Mouse (Mus musculus): ENCODE data around the gene Clic5. TPM values are rescaled to one million over a fixed set of nuclear protein-coding genes. Genes with fewer than 3 reads are reported as not detected.

Gene Clic5
- polyA plus RNA-seq (2012; rRNA removed), result 21.1 and 25.2 TPM in 2 replicates

DNA sequence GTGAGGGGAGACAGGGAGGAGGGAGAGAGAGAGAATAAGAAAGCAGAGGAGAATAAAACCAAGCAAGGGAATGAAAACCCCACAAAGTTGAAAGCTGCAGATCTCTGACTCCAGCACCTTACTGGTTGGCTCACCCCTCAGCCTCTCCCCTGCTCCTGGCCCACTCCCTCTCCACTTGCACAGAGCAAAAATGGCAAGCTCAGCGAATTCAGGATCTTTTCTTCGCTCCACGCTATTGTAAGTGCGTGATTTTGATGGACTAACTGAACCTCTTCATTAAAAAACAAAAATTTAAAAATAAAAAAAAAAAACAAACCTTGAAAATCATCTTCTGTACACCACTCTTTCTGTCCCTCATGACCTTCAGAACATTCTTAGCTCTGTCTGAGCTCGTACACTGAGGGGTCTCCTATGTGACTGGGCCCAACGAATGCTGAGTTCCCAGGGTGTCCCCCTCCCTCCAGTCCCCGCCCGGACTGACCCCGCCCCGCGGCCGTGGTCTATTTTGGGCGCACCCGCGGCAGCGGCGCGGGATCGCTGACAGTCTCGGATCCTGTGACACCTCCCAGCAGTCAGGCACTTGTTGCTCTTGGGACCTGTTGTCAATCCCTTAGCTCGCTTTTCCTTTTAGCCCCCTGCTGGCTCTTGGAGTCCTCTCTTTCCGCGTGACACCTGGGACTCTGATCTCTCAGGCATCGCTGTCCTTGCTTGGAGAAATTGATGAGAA lies at the start of gene Clic5:
Clic5 (plus strand) TSS at position 543 of the 727 bp plus-strand sequence.
- no peaks in the 10 kb centered on the region for H3K36me3 ChIP-seq (ENCODE audit: control insufficient read depth, insufficient read depth, low read length)
- peak within 1 kb of the TSS; percentile 63 for H3K27ac ChIP-seq (ENCODE audit: insufficient read depth, low read depth, low read length)
- TF ChIP-seq POLR2A (IDR thresholded peaks at IDR 0.05; ENCODE audit: low read depth, low read length) (peak; percentile 51), CTCF (conservative IDR thresholded peaks at IDR 0.05; ENCODE audit: insufficient read depth, insufficient read length, low read depth, low read length) (no peak; the same call in 1 of the 2 replicates)
- WGBS, result 8% methylated on average over 24 of the region's 24 CpGs
- peak; percentile 83 for DNase-seq
- no peaks in the 10 kb centered on the region for H3K27me3 ChIP-seq (replicated peaks; ENCODE audit: control insufficient read depth, insufficient read depth, low read length)
- peak within 1 kb of the TSS; percentile 55 for H3K4me3 ChIP-seq (ENCODE audit: insufficient read depth, low read depth, low read length)
- peaks cover 18% of the 10 kb centered on the region; the same call in 1 of the 2 replicates for H3K4me1 ChIP-seq (ENCODE audit: control insufficient read depth, insufficient read depth, low read length)

DNA sequence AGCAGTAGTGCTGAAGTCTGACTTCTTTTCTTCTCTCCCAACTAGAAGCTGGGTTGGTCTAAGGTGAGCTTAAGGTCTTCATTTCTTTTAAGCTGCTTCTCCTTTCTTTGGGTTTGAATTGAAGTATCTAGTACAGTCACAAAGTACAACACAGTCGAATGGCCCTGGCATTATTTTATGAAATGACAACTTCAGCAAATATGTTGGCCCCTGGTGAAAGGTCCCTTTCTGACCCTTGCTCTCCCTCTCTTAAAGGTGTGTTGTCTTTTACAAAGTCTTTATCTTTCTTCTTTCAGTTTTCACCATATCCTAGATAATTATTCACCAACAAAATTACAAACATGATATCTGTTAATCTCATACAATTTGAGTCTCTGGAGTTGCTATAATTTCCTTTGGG lies 42.6 kb upstream of the Clic5 start:
- H3K4me3 ChIP-seq (ENCODE audit: insufficient read depth, low read depth, low read length), result no peak overlapping the region
- peak; percentile 75 for DNase-seq
- WGBS, result 45% methylated on average over 1 of the region's 1 CpGs
- no peak overlapping the region for H3K27ac ChIP-seq (ENCODE audit: insufficient read depth, low read depth, low read length)
- H3K27me3 ChIP-seq (replicated peaks; ENCODE audit: control insufficient read depth, insufficient read depth, low read length), result no peaks in the 10 kb centered on the region
- H3K36me3 ChIP-seq (ENCODE audit: control insufficient read depth, insufficient read depth, low read length), result no peaks in the 10 kb centered on the region
- TF ChIP-seq CTCF (conservative IDR thresholded peaks at IDR 0.05; ENCODE audit: insufficient read depth, insufficient read length, low read depth, low read length), result no peak
- peaks cover 9% of the 10 kb centered on the region; the same call in 1 of the 2 replicates for H3K4me1 ChIP-seq (ENCODE audit: control insufficient read depth, insufficient read depth, low read length)

DNA sequence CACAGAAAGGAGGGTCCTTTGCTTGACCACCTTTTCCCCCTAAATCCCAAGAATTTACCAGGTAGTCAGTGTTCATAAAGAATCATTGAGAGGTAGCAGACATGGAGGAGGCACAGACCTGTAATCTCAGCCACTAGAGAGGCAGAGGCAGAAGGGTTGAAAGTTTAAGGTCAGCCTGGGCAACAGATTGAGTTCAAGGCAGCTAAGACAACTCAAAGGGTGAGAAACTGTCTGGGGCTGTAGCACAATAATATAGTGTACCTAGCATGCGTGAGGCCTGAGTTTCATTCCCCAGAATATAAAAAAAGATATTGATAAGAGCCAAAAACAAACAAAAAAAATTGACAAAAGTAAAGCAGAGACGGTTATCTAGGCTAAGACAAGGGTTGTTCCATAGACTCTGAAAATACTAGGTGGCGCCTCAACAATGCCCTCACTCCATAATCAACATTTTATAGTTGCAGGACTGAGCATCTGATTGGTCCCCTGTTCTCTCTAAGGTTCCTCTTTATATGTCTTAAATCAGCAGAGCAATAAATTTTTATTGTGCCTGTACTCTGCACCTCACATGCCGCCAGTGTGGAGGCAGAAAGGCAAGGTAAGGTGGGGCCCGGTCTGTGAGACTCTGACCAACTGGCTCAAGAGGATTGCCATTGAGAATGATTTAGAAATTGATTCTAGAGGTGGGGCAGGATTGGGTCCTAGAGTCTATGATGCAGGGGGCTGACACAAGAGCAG lies 40.1 kb upstream of the Clic5 start:
- H3K27me3 ChIP-seq (replicated peaks; ENCODE audit: control insufficient read depth, insufficient read depth, low read length), result no peaks in the 10 kb centered on the region
- no peaks in the 10 kb centered on the region for H3K36me3 ChIP-seq (ENCODE audit: control insufficient read depth, insufficient read depth, low read length)
- DNase-seq, result no peak
- H3K4me3 ChIP-seq (ENCODE audit: insufficient read depth, low read depth, low read length), result no peak overlapping the region
- TF ChIP-seq POLR2A (IDR thresholded peaks at IDR 0.05; ENCODE audit: low read depth, low read length) (no peak), CTCF (conservative IDR thresholded peaks at IDR 0.05; ENCODE audit: insufficient read depth, insufficient read length, low read depth, low read length) (no peak)
- H3K4me1 ChIP-seq (ENCODE audit: control insufficient read depth, insufficient read depth, low read length), result peaks cover 14% of the 10 kb centered on the region; the same call in 1 of the 2 replicates
- 84% methylated on average over 5 of the region's 5 CpGs for WGBS
- H3K27ac ChIP-seq (ENCODE audit: insufficient read depth, low read depth, low read length), result no peak overlapping the region

DNA sequence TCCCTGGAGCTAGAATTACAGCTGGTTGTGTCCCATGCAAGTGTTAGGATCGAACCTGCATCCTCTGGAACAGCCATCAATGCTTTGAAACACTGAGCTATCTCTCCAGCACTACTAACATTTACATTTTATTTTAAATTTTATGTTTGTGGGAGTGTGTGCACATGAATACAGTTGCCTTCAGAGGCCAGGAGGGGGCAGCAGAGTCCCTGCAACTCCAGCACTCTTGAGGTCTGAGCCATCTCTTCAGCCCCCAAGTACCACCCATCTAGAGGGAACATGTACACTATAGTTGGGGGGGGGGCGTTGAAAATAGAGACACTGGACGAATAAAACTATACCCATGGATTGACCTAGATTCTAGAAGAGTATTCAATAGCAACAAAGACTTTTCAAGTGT lies 37.3 kb upstream of the Clic5 start:
- 72% methylated on average over 3 of the region's 3 CpGs for WGBS
- Histone ChIP-seq H3K27me3 (replicated peaks; ENCODE audit: control insufficient read depth, insufficient read depth, low read length) (no peaks in the 10 kb centered on the region), H3K27ac (ENCODE audit: insufficient read depth, low read depth, low read length) (no peak overlapping the region), H3K36me3 (ENCODE audit: control insufficient read depth, insufficient read depth, low read length) (no peaks in the 10 kb centered on the region), H3K4me3 (ENCODE audit: insufficient read depth, low read depth, low read length) (no peak overlapping the region), H3K4me1 (ENCODE audit: control insufficient read depth, insufficient read depth, low read length) (peaks cover 13% of the 10 kb centered on the region; the same call in 1 of the 2 replicates)
- TF ChIP-seq POLR2A (IDR thresholded peaks at IDR 0.05; ENCODE audit: low read depth, low read length) (no peak), CTCF (conservative IDR thresholded peaks at IDR 0.05; ENCODE audit: insufficient read depth, insufficient read length, low read depth, low read length) (peak; percentile 77)
- DNase-seq, result peak; percentile 66

DNA sequence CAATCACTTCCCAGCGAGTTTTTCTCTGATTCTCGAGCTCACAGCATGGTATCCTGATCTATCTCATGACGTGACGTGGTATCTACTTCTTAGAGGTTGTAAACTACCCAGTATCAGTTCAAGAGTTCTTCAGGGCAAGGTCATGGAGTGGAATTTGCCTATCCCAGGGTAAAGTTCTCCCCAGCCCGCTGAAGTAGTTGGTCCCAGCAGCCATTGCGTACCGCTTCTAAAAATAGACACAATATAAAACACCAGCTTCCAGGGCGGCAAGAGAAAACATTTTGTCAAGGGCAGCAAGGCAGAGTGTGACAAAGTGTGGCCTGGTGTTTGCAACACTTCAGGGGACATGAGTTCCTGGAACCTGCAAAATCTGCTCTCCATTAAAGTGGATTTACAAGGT lies 36.5 kb upstream of the Clic5 start:
- WGBS, result 46% methylated on average over 8 of the region's 8 CpGs
- peak; percentile 62 for DNase-seq
- Histone ChIP-seq H3K27me3 (replicated peaks; ENCODE audit: control insufficient read depth, insufficient read depth, low read length) (no peaks in the 10 kb centered on the region), H3K4me3 (ENCODE audit: insufficient read depth, low read depth, low read length) (no peak overlapping the region), H3K27ac (ENCODE audit: insufficient read depth, low read depth, low read length) (peak overlapping the region; percentile 34), H3K4me1 (ENCODE audit: control insufficient read depth, insufficient read depth, low read length) (peaks cover 10% of the 10 kb centered on the region; the same call in 1 of the 2 replicates), H3K36me3 (ENCODE audit: control insufficient read depth, insufficient read depth, low read length) (no peaks in the 10 kb centered on the region)
- TF ChIP-seq POLR2A (IDR thresholded peaks at IDR 0.05; ENCODE audit: low read depth, low read length) (no peak), CTCF (conservative IDR thresholded peaks at IDR 0.05; ENCODE audit: insufficient read depth, insufficient read length, low read depth, low read length) (no peak)

DNA sequence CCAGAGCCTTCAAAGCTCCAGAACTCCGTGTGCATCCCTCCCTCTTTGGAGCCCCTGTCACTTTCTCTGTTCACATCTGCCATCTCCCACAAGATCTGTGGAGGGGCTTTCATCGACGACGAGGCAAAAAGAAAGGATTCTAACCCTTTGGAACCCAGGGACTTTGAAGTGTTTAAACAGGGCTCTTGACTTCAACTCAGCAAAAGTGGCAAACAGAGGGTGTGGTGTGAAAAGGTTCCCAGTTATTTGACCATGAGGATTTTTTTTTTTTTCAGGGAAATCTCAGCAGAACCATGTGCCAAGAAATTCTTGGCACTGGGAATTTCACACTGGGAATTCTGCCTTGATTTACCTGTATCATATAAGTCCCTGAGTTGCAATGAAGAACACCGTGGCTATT lies 34.5 kb upstream of the Clic5 start:
- Histone ChIP-seq H3K36me3 (ENCODE audit: control insufficient read depth, insufficient read depth, low read length) (no peaks in the 10 kb centered on the region), H3K4me1 (ENCODE audit: control insufficient read depth, insufficient read depth, low read length) (peaks cover 10% of the 10 kb centered on the region; the same call in 1 of the 2 replicates), H3K27ac (ENCODE audit: insufficient read depth, low read depth, low read length) (no peak overlapping the region), H3K27me3 (replicated peaks; ENCODE audit: control insufficient read depth, insufficient read depth, low read length) (no peaks in the 10 kb centered on the region), H3K4me3 (ENCODE audit: insufficient read depth, low read depth, low read length) (no peak overlapping the region)
- no peak for TF ChIP-seq POLR2A (IDR thresholded peaks at IDR 0.05; ENCODE audit: low read depth, low read length)
- TF ChIP-seq CTCF (conservative IDR thresholded peaks at IDR 0.05; ENCODE audit: insufficient read depth, insufficient read length, low read depth, low read length), result no peak
- 65% methylated on average over 5 of the region's 5 CpGs for WGBS
- no peak for DNase-seq

DNA sequence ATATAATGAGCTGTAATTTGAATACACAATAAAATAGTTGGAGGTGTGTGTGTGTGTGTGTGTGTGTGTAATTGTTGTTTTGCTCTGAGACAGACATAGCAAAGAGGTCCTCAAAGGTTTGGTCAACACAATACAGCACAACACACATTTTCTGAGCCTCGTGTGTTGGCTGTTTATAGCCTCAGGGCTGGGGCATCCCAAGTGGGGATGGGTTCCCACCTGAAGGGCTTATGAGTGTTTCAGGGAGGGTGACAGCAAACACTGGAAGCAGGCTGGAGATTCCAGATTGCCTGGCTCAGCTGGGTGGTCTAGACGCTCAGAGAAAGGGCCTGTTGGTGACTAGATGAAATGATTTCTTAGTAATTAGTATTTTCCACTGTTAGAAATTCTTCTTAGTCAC lies 33.2 kb upstream of the Clic5 start:
- H3K4me1 ChIP-seq (ENCODE audit: control insufficient read depth, insufficient read depth, low read length), result peaks cover 10% of the 10 kb centered on the region; the same call in 1 of the 2 replicates
- H3K36me3 ChIP-seq (ENCODE audit: control insufficient read depth, insufficient read depth, low read length), result no peaks in the 10 kb centered on the region
- TF ChIP-seq CTCF (conservative IDR thresholded peaks at IDR 0.05; ENCODE audit: insufficient read depth, insufficient read length, low read depth, low read length) (no peak), POLR2A (IDR thresholded peaks at IDR 0.05; ENCODE audit: low read depth, low read length) (no peak)
- no peak overlapping the region for H3K27ac ChIP-seq (ENCODE audit: insufficient read depth, low read depth, low read length)
- no peaks in the 10 kb centered on the region for H3K27me3 ChIP-seq (replicated peaks; ENCODE audit: control insufficient read depth, insufficient read depth, low read length)
- DNase-seq, result no peak
- H3K4me3 ChIP-seq (ENCODE audit: insufficient read depth, low read depth, low read length), result no peak overlapping the region
- WGBS, result 86% methylated on average over 2 of the region's 2 CpGs

All from kidney, adult 2 months (tissue).